Mouse (Mus musculus): ENCODE data around the gene Elmsan1. TPM values are rescaled to one million over a fixed set of nuclear protein-coding genes. Genes with fewer than 3 reads are reported as not detected.

The Elmsan1 gene
- total RNA-seq, 2 experiments from 2014 or later, result 22.0 to 23.3 TPM

DNA sequence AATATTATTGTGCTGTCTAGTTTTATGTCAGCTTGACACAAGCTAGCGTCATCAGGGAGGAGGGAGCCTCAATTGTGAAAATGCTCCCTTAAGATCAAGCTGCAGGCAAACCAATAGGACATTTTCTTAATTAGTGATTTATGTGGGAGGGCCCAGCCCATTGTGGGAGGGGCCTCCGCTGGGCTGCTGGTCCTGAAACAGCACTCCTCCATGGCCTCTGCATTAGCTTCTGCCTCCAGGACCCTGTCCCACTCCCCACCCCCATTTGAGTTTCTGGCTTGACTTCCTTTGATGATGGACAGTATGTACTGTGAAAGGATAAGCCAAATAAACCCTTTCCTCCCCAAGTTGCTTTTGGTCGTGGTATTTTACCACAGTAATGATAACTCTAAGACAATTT, 111.7 kb downstream of the Elmsan1 start:
- no peak for DNase-seq (ENCODE audit: low spot score in 2 of 2)

DNA sequence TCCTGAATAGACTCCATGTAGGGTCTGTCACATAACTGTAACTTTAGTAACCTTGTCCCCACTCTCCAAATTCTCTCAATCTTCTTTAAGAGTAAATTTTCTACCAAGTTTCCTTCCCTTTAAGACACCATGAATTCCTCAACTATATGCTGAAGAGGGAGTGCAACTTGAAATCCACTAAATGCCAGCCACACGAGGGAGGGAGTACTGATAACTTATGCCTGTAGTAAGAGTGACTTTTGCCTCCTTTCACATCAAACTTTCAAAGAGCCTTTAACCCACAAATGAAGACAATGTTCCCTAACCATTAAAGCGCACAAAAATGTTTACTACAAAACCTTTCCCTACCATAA, 117.2 kb downstream of the Elmsan1 start:
- no peak for DNase-seq (ENCODE audit: low spot score in 2 of 2)

DNA sequence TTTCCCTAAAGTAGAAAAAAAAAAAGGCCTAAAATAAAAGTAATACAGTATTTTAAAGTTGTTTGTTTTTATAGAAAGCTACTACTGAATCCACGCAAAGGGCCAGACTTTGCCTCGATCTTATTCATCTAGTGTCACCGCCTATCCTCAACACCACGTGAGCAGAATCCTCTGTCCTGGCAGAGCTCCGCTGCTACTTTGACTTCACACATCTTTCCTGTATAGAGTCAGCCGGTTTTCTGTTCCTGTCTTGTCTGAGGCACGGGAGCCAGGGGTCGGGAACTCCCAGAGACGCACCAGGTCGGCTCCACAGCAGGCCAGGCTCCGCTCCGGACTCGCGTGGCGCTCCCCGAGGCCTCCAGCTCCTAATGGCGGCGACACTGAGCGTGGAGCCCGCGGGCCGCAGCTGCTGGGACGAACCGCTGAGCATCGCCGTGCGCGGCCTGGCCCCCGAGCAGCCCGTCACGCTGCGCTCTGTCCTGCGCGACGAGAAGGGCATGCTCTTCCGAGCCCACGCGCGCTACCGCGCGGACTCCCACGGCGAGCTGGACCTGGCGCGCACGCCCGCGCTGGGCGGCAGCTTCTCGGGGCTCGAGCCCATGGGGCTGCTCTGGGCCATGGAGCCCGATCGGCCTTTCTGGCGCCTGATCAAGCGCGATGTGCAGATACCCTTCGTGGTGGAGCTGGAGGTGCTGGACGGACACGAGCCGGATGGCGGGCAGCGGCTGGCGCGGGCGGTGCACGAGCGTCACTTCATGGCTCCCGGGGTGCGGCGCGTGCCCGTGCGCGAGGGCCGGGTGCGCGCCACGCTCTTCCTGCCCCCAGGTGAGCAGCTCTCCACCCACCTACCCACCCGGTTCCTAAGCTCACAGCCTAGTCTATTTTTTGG, 117.8 kb downstream of the Elmsan1 start, which contains the start of gene Acot6:
Acot6 (plus strand) TSS at position 51 of the 889 bp plus-strand sequence.
- DNase-seq (ENCODE audit: low spot score in 2 of 2), result peak in 1 of 2 experiments; percentile 51

GRCm38 (mm10) chr12:84100071-84100470, 118.6 kb downstream of the Elmsan1 start:
- DNase-seq (ENCODE audit: low spot score in 2 of 2), result no peak

- no peak for DNase-seq (ENCODE audit: low spot score in 2 of 2)
These were observed 119.1 kb downstream of the Elmsan1 start for GRCm38 (mm10) chr12:84099605-84100004.

Other genes with a start within 250 kb of the Elmsan1 start
- not detected for gene Heatr4, start 234.0 kb downstream of the Elmsan1 start, total RNA-seq (2021)
- gene Acot2, start 231.0 kb downstream of the Elmsan1 start, total RNA-seq (2021), result 10 to 100 TPM; 20.4 to 24.4 TPM
- gene Acot1, start 209.4 kb downstream of the Elmsan1 start, total RNA-seq (2021), result 10 to 100 TPM; 18.4 to 21.5 TPM
- gene Acot4, start 180.5 kb downstream of the Elmsan1 start, total RNA-seq (2021), result under 1 TPM; 0.32 to 0.93 TPM
- gene Gm49366, start 179.9 kb downstream of the Elmsan1 start, total RNA-seq (2021), result not detected
- gene Acot3, start 166.7 kb downstream of the Elmsan1 start, total RNA-seq (2021), result not detected
- gene Acot5, start 149.6 kb downstream of the Elmsan1 start, total RNA-seq (2021), result under 1 TPM; 0.21 to 0.34 TPM
- gene Acot6, start 118.2 kb downstream of the Elmsan1 start, total RNA-seq (2021), result 1 to 10 TPM; 3.2 to 4.3 TPM
- gene Dnal1, start 104.5 kb downstream of the Elmsan1 start, total RNA-seq (2021), result 10 to 100 TPM; 10.2 to 14.8 TPM
- under 1 TPM; 0.54 to 0.81 TPM for gene Pnma1, start 70.4 kb downstream of the Elmsan1 start, total RNA-seq (2021)
- 10 to 100 TPM; 50.8 to 58.1 TPM for gene Ptgr2, start 66.4 kb upstream of the Elmsan1 start, total RNA-seq (2021)
- 10 to 100 TPM; 31.4 to 37.3 TPM for gene Zfp410, start 98.0 kb upstream of the Elmsan1 start, total RNA-seq (2021)
- 10 to 100 TPM; 35.5 to 35.7 TPM for gene Coq6, start 142.8 kb upstream of the Elmsan1 start, total RNA-seq (2021)
- gene Fam161b, start 143.0 kb upstream of the Elmsan1 start, total RNA-seq (2021), result 1 to 10 TPM in 1 of 2 experiments, under 1 TPM in 1; 0.96 to 1.4 TPM
- gene Entpd5, start 190.1 kb upstream of the Elmsan1 start, total RNA-seq (2021), result 10 to 100 TPM in 1 of 2 experiments, 1 to 10 TPM in 1; 9.9 to 10.9 TPM
- gene Bbof1, start 190.2 kb upstream of the Elmsan1 start, total RNA-seq (2021), result 1 to 10 TPM in 1 of 2 experiments, under 1 TPM in 1; 0.54 to 1.1 TPM
- 1 to 10 TPM; 8.5 to 8.7 TPM for gene Rnf113a2, start 198.3 kb upstream of the Elmsan1 start, total RNA-seq (2021)
- 10 to 100 TPM; 32.7 to 34.6 TPM for gene Aldh6a1, start 232.1 kb upstream of the Elmsan1 start, total RNA-seq (2021)
- 1 to 10 TPM; 6.1 to 6.7 TPM for gene Lin52, start 232.5 kb upstream of the Elmsan1 start, total RNA-seq (2021)